Mouse (Mus musculus) heart, postnatal 36 days (tissue): ENCODE results near the gene Exoc6b. TPM values are rescaled to one million over a fixed set of nuclear protein-coding genes. Genes with fewer than 3 reads are reported as not detected.

Experiments used
- DNase-seq, 2 experiments: peaks; one replicate each; pipeline ENCODE4 v3.0.0; 2021 to 2022
- intact Hi-C: fragments of 180-260 bp; cut with DNase I; formaldehyde crosslinking; loops from one replicate; pipeline ENCODE4 v1.15.1; 2025
- total RNA-seq, 2 experiments: library from RNA; stranded (reverse); gene quantifications; 2 replicates each; pipeline ENCODE4 v1.2.3; 2021

Gene Exoc6b
- total RNA-seq, 2 experiments from 2014 or later: 20.6 to 21.4 TPM

DNA sequence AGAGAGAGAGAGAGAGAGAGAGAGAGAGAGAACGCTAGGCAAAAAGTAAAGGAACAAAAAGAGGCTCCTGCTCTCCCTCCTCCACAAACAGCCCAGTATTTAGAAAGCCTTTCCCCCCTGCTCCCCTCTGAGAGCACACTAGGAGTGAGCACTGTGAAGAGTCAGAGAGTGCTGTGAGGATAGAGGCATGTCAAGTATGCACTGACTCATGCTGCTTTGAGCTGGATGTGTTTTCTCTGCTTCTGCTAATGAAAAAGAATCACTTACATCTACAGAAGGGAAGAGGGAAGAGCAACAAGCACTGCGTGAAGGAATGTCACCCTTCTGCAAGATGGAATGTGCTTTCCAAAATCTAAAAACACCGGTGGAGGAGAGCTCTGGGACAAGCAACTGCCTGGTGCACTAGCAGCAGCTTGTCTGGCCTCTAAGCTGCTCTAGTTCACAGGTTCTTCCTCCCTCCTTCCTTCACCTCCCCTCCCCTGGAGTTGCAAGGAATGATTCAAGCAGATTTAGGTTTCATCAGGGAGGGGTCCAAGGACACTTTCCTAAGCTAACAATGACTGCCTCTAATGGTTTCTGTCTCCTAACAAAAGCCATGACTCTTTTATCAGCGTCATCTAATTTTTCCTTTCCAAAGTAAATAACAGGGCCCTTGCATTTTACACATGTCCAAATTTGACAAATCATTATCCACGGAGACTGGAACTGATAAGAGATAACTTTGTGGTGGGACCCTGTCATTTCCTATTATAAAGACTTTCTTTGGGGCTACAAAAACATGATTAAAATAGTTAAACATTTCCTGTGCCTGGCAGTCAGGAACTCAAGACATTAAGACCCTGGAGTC lies 176.2 kb downstream of the Exoc6b start:
- intact Hi-C loops: no loop called here
- no peak for DNase-seq

DNA sequence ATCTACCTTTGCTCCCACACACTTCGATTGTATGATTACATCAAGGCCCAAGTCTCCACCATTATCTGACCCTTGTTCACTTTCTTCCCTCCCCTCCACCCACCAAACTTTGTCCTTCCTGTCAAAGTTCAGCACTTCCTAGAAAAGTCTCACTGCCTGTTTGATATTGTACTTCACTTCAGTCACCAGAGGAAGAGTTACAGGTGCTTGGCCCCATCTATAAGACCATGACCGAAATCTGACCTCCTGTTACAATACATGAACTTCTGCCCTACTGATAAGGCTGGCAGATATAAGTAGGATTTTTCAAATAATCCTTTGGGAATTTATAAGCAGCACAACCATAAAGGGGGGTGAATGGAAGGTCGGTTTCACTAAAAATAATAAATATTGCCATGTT lies 182.8 kb downstream of the Exoc6b start:
- no peak for DNase-seq

DNA sequence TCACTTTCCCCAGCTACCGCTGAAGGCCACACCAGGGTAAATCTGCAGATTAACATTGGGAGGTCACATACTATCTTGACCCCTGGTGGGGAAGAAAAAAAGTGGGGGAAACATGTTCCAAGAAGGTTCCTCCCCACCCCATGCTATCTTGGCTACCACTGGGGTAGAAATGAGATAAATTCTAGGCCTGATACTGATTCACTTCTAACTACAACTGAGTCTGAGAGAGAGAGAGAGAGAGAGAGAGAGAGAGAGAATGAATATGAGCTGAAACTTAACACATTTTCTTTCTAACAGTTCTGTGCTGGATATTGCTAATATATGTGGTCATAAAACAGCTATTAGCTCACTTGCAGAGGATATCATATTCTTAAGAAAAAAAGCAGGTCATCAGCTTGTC lies 184.2 kb downstream of the Exoc6b start:
- intact Hi-C loops: loop anchor here (10.0 kb wide), 1 partner anchor 250 kb away; no protein-coding TSS in a partner anchor
- no peak for DNase-seq

More for the DNA sequence above, 182.8 kb downstream of the Exoc6b start:
- intact Hi-C loops: loop anchor here (10.0 kb wide), 1 partner anchor 252 kb away; no protein-coding TSS in a partner anchor

DNA sequence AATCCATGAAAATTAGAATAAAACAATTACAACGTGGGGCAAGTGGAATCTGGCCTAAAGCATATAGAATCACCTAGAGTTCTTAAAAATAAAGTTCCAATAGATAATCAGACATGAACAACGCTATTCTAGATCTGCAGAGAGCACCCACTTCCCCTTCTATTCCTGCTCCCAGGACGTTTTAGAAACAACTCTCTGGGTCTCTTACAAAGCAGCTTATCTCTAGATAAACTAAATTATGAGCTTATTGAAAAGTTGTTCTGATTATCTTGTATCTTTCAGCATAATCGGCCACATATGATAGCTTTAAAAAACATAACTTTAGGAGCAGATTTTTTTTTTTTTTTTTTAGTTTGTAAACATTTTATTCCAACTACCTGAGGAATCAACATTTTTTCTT lies 185.6 kb downstream of the Exoc6b start:
- intact Hi-C loops: loop anchor here (10.0 kb wide), 1 partner anchor 249 kb away; no protein-coding TSS in a partner anchor
- DNase-seq: no peak

DNA sequence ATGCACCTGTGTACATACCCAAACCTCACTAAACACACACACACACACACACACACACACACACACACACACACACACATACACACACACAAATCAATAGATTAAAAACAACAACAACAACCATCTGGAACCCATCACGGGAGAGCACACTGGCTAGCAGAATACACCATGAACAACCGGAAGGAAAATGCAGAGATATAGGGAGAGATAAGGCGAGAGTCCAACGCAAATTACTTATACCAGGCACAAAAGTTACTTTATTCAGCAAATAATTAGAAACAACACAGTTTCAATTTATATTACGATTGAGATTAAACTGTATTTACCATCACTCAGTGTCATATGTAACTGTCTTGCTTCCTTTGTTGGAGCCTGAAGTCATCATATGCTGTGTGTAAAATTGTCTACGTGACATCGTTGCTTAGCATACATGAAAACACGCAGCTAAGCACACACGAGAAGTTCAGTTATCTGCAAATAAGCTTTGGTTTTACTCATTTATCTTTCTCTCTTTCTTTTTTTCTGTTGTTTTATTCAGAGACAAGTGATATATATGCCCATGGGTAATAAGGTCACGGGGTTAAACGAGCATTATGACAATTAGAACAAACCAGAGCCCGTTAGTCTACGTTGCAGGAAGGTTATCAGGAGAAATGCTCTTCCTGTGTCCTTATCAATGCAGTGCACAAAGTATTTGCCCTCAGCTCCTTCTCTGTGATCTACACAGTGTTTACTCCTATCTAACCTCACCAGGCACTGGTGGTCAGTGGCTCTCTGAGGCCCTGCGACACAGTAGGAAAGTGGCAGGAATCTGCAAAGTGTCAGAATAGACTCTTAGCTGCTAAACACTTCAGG lies 186.4 kb downstream of the Exoc6b start:
- intact Hi-C loops: loop anchor here (10.0 kb wide), 1 partner anchor 248 kb away; no protein-coding TSS in a partner anchor
- DNase-seq: no peak

DNA sequence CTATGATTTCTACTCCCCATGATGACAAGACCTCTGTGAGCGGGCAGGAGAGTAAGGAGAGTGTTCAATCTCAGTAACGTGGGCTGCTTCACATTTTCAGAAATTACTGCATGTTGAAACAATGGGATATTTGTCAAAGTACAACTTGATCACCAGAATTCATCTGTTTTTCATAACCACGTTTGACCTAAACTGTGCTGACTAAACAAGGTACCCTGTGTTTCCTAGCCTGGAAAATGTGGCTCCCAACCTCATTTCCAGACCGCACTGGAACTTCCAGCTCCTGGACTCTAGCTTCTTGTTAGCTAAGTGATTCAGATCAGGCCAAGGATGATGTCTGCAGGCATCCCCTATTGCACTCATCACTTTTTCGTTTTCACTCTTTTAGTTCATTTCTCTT lies 193.4 kb downstream of the Exoc6b start:
- no peak for DNase-seq
- intact Hi-C loops: no loop called here

DNA sequence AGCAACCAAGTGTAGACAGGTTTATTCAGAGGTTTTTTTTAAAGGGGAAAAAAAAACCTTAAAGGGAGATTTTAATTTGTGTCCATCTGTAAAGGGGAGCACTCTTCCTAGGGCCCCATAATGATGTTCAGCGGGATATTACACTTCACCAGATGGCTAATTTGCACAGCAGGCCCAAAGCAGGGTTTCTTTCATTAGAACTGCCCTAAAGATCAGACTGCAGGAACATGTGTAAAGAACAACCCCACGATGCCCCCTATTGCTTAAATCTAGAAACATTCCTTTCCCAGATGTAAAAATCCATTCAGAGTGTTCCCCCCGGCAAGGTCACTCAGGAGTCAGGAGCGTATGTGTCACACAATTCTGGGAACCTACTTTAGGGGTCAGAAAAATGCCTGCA lies 202.2 kb downstream of the Exoc6b start:
- no peak for DNase-seq
- intact Hi-C loops: no loop called here

DNA sequence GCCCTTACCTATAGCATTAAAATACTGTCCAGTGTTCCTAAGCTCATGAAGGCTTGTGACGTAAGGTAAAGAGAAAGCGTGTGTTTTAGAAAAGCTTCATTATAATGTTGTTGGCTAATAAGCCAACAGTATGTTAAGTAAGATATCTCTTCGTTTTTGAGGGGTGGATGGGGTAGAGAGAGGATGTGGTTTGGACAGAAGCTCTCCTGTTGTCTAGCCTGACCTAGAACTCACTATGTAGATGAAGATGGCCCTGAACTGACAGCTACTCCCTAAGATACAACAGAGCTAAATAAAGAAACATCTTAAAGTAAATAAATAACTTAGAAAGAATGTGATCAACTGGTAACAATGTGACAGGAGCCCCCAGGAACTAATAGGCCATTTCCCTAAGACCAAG lies 204.7 kb downstream of the Exoc6b start:
- intact Hi-C loops: no loop called here
- DNase-seq: no peak

DNA sequence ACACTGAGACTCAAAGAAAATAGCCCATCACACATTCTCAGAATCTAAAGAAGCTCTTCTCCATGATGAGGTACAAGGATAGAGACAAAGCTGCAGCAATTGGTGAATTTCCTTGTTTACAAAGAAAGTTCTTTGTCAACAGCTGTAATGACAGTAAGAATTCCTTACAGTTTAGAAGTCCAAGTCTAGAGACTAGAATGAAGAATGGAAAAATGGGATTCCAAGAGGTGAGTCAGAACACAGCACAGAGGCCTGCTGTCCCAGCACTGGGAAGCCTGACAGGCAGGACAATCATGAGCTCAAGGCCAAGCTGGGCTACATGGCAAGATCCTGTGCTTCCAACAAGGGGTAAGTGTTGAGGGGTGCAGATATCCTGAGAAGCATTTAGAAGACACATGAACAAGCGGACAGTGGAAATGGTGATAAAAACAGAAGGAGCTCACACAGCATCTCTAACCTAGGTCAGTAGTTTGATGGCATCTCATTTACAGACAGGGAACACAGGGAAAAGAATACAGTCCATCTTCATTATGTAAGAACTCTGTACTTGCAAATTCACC lies 205.4 kb downstream of the Exoc6b start:
- DNase-seq: no peak
- intact Hi-C loops: no loop called here

DNA sequence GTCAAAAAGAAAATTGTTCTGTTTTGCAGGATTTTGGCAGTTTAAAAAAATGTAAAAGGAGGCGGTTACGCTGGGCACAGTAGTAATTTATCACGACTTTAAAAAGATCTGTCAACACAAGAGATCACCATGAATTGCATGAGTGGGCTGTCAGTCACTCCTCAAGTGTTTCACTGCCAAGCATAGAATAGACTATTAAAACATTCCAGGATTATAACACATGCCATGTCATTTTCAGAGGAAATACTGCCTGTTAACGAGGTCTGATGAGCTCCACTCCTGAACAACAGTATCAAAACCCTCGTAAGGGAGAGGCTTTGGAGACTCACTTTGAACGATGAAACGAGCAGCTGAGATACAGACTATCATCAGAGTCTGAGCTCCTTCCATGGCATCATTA lies 223.6 kb downstream of the Exoc6b start:
- no peak for DNase-seq
- intact Hi-C loops: no loop called here

DNA sequence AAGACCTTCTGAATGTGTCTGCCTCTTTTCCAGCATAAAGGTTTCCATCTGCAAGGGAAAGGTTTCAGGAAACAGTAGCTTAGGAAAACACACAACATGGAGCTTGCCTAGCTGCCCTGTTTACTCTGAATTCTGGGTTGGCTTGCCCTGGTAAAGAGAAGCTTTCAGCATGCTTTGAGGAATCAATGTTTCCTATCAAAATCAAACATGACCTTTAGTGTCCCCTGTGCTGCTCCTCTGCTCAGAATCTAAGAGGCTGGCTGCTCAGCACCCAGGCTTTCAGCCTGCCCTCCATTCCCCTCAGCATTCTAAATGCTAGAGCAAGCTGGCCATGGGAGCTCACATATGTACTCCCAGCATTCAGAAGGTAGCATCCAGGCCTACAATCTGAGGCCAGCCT lies 228.2 kb downstream of the Exoc6b start:
- DNase-seq: no peak

DNA sequence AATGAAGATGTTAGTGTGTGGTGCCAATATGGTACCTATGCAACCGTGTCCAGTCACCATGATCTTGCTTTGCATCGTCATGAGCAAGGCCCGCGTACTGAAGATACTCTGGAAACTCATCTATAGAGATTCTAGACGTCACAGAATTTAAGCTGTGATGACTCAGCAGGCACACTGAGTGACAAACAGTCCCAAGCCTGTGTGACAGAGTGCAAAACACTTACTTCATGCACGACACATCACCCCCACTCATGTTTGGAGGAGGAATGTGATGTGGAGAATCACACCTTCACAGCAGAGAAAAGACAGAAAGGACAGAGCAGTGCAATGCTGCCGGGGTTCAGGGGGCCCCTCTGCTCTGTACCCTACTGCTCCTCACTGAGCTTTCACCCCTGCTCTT lies 261.8 kb downstream of the Exoc6b start:
- DNase-seq: no peak
- intact Hi-C loops: loop anchor here (5.0 kb wide), 1 partner anchor 105 kb away; no protein-coding TSS in a partner anchor

More for the DNA sequence above, 228.2 kb downstream of the Exoc6b start:
- intact Hi-C loops: no loop called here

DNA sequence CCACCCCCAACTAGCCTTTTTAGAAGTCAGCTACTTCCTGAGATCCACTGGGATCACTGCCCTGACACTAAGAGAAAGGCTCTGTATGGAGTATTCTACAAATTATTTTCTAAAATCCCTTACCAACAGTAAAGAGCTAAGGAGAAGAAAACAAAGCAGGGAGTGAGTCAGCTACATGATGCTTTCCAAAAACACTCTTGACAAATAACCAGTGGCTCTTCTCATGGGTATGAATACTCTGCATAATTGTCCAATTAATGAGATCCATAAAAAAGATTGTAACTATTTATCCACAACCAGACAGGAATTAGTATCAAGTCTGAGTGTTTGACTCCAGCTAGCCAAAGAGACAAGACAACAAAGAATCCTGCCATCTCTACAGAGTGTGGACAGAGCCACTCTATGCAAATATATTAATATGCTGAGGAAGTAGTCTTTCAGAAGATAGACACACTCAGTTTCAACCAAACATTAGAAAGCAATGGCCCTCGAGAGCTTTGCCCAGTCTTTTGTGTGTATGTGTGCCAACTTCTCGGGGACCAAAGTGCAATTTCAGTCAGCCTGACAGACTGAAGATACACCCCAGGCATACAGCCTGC lies 263.1 kb downstream of the Exoc6b start:
- DNase-seq: no peak
- intact Hi-C loops: loop anchor here (5.0 kb wide), 1 partner anchor 106 kb away; no protein-coding TSS in a partner anchor

DNA sequence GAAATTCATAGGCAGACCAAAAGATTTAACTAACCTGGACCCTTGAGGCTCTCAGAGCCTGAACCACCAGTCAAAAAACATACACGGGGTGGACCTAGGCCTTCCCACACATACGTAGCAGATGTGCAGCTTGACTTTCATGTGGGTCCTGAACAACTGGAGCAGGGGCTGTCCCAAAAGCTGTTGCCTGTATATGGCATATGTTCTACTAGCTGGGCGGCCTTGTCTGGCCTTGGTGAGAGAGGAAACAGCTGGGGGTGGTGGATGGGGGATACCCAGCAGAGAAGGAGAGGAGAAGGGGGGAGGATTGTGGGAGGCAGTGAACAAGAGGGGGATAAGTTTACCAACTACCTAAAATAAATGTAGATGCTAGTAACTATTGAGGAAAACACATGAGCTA lies 270.6 kb downstream of the Exoc6b start:
- DNase-seq: no peak
- intact Hi-C loops: no loop called here

DNA sequence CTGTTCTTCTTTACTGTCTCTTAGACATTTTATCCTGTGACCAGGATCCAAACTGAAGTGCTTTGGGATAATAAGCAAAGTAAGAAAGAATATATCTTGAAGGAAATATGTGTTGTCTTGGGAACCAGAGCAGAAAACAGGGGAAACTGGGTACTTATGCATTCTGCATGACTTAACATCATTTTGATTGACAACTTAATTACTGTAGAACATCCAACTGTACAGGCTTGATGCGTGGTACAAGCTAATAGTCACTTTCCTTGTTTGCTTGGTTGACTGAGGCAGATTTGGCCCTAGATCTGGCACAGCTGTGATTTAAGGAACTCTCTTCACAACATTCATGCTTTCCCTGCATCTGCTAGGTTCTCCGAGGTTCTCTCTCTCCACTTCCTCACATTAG lies 285.3 kb downstream of the Exoc6b start:
- intact Hi-C loops: no loop called here
- no peak for DNase-seq

DNA sequence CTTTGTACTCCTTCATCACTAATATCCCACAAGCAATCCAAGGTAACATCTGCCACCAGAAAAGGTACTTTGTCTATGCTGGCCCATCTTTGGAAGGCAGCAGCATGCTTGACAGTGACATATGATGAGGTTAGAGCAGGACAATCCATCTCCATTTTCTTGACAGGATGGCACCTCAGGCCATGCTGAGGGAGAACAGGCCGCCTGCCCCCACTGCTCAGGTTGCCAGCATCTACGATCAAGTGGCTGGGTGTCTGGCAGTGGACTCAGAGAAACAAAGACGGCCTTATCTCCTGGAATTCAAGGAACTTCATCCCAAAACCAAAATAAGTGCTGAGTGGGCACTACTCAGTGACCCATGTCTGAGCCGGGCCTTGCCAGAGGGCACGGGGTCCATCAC lies 289.3 kb downstream of the Exoc6b start:
- DNase-seq: no peak
- intact Hi-C loops: no loop called here

DNA sequence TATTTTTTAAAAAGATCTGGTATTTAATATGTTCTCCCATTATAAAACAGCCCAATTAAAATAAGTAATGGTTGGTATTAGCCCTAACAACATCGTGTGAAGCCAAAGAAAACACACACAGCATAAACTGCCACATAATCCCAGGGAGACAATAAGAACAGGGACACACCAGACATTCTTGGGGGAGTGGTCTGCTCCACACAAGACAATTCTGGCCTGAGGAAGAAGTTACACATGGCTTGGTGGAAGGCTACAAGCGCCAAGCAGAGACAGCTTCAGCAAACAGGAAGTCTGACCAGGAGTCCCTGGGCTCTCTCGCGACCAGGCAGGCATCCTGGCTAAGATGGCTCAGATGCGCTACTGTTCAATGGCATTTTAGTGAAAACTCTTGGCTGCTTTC lies 290.3 kb downstream of the Exoc6b start:
- intact Hi-C loops: no loop called here

DNA sequence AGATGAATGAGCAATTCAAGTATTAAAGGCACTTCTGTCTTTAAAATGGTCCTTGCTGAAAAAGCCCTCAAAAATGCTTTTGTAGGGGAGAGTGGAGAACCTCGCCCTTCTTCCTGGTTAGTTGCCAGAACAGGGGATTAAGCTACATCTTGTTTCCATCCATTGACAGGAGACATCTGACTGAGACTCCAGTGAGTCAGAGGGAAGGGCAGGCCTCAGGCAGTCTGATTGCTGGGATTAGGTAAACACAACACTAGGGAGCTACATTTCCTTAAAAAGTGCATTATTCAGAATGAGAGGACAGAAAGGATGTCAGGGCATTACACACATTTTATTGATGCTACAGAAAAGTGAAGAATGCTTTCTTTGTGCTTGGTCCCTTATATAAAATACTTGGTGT lies 293.4 kb downstream of the Exoc6b start:
- no peak for DNase-seq
- intact Hi-C loops: no loop called here

More for the DNA sequence above, 290.3 kb downstream of the Exoc6b start:
- DNase-seq: no peak

DNA sequence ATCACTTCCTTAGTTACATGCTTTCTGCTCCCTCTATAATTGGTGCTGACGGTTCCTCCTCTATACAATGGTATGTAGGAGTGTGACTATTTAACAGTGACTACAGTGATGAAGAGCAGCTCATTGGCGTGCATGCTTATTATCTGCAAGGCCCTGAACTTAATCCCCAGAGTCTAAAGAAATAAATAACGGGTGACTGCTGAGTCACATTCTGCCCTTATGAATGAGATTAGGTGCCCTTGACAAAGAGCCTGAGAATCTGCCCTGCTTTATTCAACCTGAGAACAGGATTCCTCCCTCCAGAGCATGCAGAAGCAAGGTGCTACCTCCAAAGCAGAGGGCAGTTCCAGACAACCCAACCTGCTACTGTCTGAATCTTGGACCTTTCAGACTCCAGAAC lies 314.0 kb downstream of the Exoc6b start:
- intact Hi-C loops: no loop called here
- no peak for DNase-seq

DNA sequence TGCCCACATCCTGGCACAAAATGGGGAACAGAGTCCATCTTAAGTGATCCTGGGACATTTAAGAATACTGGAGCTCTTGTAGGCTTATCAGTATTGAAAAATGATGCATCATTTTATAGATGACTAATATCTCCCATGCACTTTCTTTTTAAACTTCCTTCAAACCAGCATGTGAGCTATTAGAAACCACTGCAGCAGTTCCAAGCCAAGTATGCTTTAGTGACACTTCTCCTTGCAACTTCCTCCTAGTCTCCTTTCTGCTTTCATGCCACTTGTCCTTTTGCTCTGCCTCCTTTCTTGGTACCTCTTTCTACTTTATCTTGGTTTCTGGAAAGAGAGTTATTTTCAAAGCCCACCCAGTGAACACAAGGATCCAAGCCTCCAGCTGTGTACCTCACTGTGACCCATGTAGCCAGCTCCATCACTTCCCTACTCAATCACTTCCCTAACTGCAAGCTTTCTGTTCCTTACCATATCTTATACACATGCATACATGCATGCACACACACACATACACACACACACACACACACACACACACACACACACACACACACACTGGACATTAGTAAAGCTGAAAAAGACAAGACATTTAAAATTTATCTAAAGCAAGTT lies 316.4 kb downstream of the Exoc6b start:
- DNase-seq: no peak
- intact Hi-C loops: no loop called here
